Mouse (Mus musculus): ENCODE measurements around the gene A4galt.
"Not testable (repeated sequence)": the region's sequence is repeated elsewhere in the genome, so short reads cannot be mapped to it uniquely, and the experiment has no call there.

A4galt gene

DNA sequence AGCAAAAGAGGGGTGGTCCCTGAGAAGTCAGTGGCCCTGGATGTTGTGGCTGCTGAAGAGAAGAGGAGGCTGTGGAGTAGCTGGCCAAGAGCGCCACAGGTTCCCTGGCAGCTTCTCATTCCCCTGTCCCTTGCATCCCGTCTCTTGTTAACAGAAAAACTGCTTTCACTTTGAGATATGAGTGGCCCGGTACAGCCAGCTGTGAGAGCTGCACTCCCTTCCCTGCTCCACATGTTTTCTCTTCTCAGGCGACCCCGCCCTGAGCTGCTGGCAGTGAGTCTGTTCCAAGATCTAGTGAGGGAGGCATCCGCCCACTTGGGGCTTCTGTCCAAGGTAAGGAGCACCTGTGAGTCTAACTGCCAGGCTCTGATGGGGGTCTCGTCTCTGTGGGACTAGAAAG is 16.9 kb upstream of the A4galt start:
- not testable (repeated sequence) for DNase-seq (ENCODE audit: low spot score in 2 of 2)

DNA sequence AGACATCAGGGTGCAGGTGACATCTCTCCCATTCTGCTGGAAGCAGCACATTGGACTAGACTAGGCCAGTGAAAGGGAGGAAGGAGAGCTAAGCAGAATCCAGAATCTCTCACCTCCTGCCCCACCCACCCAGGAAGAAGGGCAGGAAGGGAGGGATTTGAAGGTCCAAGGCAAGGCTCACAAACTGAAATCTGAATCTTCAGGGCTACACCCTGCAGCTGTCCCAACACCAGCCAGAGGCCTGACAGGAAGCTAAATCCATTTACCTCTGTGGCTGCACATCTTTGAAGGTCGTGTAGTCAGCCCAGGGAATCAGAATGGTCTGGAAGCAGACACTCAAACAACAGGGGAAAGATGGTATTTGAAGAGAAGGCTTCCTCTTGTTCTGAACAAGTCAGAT is 13.7 kb upstream of the A4galt start:
- DNase-seq (ENCODE audit: low spot score in 2 of 2) = no peak

DNA sequence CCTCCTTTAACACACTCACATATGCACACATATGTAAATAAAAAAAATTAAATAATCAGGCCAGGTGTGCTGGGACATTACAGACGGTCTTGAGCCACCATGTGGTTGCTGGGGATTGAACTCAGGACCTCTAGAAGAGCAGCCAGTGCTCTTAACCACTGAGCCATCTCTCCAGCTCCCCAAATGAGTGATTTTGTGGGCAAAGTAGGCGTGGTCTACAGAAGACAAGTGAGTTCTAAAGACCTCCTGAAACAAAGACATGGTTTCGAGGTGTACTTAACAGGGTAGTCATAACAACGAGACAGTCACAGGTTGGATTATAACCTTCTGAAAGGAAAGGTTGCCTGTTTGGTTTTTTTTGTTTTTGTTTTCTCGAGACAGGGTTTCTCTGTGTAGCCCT is 11.8 kb upstream of the A4galt start:
- DNase-seq (ENCODE audit: low spot score in 2 of 2) = no peak

DNA sequence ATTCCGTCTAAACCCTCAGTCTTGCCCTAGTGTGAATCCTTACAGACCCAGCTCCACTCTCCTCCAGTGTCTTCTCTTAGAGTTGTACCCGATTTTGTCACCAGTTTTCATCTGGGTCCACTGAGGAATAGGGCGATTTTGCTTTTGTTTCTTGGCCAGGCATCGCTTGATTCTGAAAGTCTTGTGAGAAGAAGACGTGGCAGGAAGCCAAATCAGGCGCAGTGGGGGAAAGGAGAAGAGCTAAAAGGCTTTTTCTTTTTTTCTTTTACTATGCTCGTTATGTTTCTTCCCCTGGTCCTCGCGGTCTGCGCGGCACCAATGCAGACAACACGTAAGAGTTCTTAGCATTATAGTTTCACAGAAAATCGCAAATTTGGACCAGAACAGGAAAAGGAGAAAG is 6.3 kb upstream of the A4galt start:
- DNase-seq (ENCODE audit: low spot score in 2 of 2) = no peak

DNA sequence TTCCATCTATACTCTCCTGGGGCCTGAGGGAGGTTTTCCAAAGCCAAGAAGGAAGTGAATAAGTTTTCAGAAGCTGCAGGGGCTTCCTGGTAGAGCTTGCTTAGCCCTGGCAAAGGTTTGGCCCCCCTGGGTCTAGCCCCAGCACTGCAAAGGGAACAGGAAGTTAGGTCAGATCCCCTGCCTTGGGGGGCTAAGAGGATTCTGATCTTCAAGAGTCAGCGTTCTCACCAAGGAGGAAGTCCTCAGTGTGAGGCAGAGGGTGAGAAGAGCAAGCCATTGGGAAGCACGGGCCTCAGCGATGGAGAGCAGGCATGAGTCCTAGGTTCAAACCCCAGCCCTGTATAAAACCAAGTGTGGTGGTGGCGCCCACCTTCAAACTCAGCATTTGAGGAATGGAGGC is 4.9 kb upstream of the A4galt start:
- DNase-seq (ENCODE audit: low spot score in 2 of 2) = no peak

DNA sequence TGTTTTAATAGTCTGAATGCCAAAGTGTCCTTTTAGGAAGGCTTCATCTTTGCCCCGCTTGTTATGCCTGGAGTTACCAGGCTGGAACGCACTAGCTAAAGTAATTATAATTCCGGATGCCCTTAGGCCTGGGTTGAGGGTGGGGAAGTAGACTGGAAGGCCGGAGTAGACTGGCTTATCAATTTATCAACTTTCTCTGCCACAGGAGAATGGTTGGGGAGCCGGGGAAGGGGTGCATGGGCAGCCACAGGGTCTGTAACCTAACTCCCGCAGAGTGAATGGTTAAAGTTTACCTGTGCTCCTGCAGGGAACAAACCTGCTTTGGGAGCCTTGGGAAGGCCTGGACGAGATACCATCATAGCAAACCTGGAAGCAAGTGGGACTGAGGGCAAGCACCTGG is 4.4 kb upstream of the A4galt start:
- no peak for DNase-seq (ENCODE audit: low spot score in 2 of 2)

DNA sequence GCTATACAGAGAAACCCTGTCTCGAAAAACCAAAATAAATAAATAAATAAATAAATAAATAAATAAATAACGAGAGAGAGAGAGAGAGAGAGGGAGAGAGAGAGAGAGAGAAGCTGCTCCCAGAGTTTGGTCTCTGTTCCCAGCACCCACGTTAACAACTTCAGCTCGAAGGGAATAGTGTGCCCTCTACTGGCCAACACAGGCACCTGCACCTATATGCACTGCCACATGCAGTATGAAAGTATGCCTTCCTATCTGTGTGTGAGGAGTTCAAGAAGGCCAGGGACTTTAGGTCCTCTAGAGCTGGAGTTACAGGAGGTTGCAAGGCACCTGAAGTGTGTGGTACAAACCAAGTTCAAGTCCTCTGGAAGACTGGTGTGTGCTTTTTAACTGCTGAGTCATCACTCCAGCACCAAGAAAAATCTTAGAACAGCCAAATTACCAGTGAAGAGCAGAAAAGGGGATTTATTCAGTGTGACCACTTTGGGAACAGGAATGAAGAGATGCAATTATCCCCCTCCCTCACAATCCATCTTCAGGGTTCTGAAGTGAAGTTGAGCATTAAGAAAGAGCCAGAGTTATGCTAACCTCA is 3.7 kb upstream of the A4galt start:
- no peak for DNase-seq (ENCODE audit: low spot score in 2 of 2)

DNA sequence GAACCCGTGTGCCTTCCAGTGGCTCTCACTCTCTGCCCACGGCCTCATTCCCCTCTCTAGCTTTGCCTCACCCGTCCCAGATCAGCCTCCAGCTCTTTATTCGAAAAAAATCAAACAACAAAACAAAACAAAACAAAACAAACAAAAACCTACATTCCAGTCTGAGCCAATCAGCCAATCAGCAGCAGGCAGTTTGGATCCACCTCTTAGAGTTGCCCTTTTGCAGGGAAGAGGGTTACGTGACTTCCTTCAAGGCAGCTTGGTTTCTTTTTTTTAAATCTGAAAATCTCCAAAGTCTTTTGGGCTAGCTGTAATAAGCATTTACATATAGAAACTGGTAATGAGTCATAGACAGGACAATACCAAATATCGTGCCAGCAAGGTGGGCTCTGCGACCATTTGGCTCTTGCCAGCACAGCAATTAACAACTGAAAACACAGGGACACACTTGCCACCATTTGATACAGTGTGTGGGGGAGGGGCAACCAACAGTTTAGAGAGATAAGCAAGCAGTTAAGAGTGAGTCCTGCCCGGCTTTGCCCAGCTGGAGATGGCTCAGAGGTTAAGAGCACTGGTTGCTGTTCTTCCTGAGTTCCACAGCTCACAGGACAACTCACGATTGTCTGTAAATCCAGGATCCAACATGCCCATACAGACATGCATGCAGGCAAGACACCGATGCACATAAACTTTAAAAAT is 2.9 kb upstream of the A4galt start:
- no peak for DNase-seq (ENCODE audit: low spot score in 2 of 2)

DNA sequence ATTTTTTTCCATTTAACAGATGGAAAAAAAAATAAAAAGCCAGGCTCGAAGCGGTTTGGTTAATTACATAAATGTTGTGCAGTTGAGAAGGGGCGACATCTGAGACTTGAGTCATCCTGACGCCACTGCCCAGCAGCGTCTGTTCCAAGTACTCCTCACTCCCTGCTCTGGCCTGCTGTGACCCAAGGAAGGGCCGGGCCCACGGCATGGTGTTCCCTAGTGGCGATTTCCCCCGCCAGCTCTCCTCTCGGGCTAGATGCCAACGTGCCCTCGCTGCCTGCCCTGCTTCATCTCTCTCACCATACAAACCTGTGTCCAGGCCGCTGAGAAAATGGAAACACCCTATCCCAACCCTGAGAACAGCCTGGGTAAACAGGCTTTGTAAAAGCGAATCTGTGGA is 486 bp upstream of the A4galt start:
- DNase-seq (ENCODE audit: low spot score in 2 of 2) = no peak

DNA sequence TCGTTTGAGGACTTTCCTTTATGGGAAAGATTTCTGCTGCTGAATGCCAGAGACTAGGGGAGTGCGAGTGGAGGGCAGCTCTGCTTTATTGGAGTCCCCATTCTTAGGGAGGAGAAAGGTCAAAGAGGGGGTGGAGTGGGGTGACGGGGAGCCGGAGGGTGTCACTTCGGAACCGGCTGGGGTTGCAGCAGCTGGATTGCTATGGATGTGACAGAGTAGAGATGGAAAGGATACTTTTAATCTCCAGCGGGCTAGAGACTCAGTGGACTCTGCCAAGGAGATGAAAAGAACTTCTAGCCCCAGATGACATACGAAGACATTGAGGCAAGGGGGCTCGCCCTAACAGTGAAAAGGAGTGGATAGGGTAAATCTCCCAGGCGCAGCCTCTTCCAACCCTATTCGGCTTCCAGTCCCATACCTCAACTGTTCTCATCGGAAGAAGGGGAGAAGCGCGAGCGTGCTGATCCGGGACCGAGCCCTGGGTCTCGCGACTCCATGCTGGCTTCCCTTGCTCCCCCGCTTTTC is 861 bp downstream of the A4galt start:
- DNase-seq (ENCODE audit: low spot score in 2 of 2) = no peak

DNA sequence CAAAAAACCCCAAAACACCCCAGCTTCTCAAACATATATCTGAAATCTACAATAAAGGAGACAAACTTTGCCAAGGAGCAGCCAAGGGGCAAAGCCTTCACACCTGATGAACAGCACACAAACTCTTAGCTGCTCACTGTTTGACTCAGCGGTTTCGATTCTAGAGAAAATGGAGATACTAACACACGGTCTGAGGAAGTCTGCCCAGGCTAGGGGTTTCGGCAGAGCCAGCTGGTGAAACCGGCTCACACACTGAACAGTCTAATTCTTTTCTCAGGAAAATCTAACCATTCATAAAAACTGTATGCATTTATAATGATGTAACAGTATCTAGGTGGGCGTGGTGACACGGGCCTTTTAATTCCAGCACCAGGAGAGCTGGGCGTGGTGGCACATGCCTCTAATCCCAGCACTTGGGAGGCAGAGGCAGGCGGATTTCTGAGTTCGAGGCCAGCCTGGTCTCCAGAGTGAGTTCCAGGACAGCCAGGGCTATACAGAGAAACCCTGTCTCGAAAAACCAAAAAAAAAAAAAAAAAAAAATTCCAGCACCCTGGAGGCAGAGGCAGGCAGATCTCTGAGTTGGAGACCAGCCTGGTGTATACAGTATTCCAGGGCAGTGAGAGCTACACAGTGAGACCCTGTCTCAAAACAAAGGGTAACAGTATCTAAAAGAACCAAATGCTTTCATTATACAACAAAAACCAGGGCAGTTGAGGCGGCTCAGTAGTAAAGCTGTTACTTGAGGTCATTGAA is 1.9 kb downstream of the A4galt start:
- no peak for DNase-seq (ENCODE audit: low spot score in 2 of 2)

DNA sequence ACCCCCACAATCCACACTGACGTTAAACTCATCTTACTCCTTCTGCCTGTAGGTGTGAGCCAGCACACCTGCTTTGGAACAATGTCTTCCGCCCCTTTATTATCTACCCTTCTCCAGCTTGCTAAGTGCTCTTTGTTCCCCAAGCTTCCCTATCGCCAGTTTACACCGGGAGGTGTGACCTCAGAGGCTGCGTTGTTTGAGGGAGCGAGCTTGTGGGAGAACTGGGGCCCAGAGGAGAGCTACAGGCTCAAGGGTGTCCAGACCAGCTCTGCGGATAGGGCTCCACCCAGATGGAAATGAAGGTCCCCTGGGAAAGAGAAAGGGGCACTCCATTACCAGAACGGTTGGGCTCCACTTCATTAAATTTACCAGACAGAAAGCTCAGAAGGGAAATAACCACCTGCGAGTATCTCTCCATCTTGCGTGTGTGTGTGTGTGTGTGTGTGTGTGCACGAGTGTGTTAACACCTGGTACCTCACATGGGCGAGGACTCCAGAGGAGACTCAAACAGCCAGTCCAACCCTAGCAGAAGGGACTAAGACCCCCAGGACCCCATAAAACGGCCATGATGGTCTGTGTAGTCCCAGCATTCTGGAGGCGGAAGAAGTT is 3.2 kb downstream of the A4galt start:
- no peak for DNase-seq (ENCODE audit: low spot score in 2 of 2)

DNA sequence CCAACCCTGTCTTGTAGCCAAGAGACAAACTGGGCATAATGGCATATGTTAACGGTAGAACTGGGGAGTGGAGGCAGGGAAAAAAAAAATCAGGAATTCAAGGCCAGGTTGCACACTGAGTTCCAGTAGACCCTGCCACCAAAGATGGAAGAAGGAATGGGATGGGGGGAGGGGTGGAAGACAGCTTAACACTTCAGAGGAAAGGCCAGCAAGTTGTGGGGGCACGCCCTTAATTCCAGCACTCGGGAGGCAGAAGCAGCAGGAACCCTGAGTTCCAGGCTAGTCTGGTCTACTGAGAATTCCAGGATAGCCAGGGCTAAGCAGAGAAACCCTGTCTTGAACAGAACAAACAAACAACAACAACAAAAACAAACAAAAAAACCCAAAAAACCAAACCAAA is 7.2 kb downstream of the A4galt start:
- no peak for DNase-seq (ENCODE audit: low spot score in 2 of 2)

DNA sequence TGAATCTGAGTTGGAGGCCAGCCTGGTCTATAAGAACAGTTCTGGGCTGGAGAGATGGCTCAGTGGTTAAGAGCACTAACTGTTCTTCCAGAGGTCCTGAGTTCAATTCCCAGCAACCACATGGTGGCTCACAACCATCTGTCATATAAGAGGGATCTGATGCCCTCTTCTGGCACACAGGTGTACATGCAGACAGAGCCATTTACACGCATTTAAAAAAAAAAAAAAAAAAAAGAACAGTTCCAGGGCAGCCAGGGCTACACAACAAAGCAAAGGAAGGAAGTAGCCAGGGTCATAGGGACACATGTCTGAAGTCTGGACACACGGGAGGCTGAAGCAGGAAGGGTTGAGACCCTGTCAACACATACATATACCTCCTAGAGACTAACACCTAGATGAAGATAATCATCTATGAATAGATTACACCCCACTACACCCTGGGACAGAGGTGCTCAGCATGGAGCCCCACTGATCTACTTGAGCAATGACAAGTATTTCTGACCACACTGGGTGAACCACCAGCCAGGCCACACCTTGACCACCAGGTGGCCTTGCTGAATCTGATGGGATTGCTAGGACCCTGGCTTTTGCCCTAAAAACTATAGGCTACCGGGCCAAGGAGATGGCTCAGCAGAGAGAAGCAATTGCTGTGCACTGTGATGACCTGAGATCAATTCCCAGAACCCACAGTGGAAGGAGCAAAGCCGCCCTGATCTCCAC is 9.5 kb downstream of the A4galt start:
- no peak for DNase-seq (ENCODE audit: low spot score in 2 of 2)

DNA sequence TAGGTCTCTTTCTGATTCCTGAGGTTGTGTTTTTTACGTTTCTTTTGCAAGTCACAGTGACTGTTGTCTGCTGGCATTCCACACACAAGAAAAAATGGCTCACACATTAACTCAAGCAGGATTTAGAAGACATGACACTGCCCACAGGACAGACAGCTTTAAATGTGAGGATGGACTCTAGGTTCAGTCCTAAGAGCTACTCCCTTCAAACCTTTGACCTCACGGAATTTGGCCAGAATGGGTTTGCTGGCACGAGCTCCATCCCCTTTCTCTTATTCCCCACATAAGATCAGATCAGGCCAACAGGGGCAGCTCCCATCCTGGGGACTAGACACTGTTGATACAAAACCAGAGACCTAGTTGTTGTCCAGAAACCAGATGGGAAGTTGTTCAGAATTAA is 10.1 kb downstream of the A4galt start:
- no peak for DNase-seq (ENCODE audit: low spot score in 2 of 2)

DNA sequence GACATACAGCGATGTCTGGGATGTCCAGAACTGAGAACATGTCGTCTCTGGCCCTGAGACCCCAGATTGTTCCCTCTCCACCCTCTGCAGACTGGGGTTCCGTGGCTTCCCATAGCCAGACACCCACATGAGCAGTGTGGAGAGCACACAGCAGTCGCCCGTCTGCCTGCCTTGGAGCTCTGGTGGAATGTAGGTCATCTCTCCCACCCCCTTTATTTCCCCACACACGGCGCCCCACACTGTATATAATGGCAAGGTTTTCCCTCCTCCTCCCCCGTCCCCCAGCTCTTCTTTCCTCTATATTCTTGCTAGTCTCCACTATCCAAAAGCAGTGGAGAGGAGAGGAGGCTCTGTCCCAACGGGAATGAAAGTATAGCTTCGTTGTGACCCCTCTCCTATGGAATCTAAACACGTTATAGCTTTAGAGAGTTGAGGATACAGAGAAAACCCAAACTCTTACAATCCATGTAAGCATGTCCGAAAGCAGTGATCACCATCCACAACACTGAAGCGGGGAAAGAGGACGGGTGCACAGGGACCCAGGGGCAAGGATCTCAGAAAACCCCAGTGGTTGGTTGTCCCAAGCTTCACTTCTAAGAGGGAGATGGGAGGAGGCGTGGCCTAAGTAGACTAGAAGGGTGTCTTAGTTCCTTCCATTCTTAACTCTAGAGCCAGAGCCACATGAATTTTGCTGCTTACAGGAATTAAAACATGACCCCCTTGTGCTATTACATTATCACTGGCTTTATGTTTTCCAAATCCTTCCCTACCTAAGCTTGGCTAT is 13.9 kb downstream of the A4galt start:
- no peak for DNase-seq (ENCODE audit: low spot score in 2 of 2)

DNA sequence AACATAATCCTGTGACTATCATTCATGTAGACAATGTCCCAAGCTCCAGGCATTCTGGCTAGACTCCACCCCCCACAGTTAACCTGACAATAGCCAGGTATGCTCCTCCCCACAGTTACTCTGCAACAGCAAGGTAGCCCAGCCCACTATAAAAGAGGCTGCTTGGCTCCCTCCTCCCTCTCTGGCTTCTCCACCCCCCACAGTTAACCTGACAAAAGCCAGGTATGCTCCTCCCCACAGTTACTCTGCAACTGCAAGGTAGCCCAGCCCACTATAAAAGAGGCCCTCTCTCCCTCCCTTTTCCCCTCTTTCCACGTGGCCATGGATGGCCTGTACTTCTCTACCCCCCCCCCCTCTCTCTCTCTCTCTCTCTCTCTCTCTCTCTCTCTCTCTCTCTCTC is 14.8 kb downstream of the A4galt start:
- DNase-seq (ENCODE audit: low spot score in 2 of 2) = no peak

DNA sequence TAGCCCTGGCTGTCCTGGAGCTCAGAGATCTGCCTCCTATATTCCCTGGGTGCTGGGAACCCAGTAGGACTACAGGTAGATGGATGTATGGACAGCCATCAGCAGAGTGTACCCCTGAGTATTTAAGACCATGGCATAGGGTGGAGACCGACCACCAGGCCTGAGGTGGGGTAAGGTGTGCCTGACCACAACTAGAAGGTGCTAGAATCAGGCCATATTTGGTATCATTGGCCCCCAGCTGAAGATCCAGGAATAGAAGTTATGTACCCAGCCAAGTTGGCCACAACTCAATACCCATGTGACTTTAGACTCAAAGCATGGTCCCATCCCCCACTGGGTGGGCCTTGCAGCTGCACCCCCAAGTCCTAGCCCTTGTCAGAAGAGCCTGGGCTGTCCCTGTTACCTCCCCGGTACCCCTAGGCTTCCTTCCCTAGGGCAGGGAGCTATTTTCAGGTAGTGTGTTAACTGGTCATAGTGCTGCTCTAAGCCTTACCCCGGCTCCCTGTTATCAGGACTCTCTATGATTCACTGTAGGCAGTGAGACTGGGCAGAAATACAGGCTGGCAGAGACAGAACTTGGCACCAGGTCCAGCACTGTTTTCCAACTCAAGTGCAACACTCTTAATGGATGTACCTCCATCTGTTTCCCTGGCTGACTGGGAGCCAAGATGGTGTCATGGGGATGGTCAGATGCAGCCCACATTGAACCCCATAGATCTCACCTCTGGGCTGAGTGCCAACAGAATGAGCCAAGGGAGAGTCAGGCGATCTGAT is 18.2 kb downstream of the A4galt start:
- no peak for DNase-seq (ENCODE audit: low spot score in 2 of 2)

DNA sequence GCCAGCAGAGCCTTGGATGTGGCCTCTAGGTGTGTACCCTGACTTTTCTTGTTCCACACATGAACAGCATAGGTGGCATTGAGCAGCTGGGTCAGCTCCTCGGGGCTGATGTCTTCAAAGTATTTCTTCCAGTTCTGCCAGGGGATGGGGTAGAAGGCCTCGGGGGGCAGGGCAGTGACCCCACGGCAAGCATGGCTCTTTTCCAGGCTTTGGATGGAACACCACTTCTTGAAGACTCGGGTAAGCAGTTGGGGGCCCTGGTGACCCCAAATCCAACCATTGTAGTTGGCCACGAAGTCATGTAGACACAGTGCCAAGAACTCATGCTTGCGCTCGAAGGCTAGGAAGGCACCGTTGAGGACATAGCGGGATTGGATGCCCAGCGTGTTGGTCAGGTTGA is 24.0 kb downstream of the A4galt start:
- no peak for DNase-seq (ENCODE audit: low spot score in 2 of 2)

DNA sequence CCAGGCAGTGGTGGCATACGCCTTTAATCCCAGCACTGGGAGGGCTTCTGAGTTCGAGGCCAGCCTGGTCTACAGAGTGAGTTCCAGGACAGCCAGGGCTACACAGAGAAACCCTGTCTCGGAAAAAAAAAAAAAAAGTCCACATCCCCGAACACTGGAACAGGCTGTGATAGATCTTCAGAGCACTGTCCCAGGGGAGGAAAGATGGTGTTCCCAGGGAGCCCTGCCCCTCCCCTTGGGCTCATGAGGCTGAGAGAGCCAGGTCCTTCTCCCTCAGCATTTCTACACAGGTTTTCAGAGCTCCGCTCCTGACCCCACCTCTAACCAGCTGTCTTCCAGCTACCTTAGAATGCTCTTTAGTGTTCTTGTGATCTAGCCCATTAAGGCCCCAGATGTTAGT is 24.7 kb downstream of the A4galt start:
- DNase-seq (ENCODE audit: low spot score in 2 of 2) = no peak

Measured in thymus, postnatal 10 days (tissue).